Mouse (Mus musculus) stomach, postnatal 0 days (tissue): ENCODE data around the gene Hoxc6.

Experiments used
- CTCF ChIP-seq: IDR thresholded peaks from 2 replicates; pipeline ENCODE4 v1.5.1; 2016; ENCODE audit warnings: antibody characterized with exemption, low read depth, mild to moderate bottlenecking, moderate library complexity
- EP300 ChIP-seq: optimal IDR thresholded peaks from 2 replicates; pipeline ENCODE3; 2016; ENCODE audit warnings: antibody characterized with exemption

- no peak for TF ChIP-seq CTCF
- TF ChIP-seq EP300, result no peak
Measured at GRCm38 (mm10) chr15:103015406-103016166, 17.5 kb downstream of the Hoxc6 start.
